Mouse (Mus musculus) neural tube, embryonic 15.5 days (tissue): ENCODE data around the gene Ablim2. TPM values are rescaled to one million over a fixed set of nuclear protein-coding genes. Genes with fewer than 3 reads are reported as not detected.

Source experiments
- ATAC-seq: fragments of 200-750 bp; cut with Nextera tagmentation; 2 replicates; pipeline ENCODE4 v1.8.0; 2017; ENCODE audit warnings: mild to moderate bottlenecking, moderate TSS enrichment, moderate library complexity; ENCODE audit not compliant: low FRiP score
- H3K27ac ChIP-seq: fragments of 300-500 bp; sonication (generic); replicated peaks from 2 replicates; pipeline ENCODE4 v1.5.1; 2015; ENCODE audit warnings: mild to moderate bottlenecking, inconsistent platforms
- H3K27me3 ChIP-seq: fragments of 300-500 bp; sonication (generic); replicated peaks from 2 replicates; pipeline ENCODE4 v1.6.1; 2015; ENCODE audit warnings: inconsistent platforms
- H3K36me3 ChIP-seq: fragments of 300-500 bp; sonication (generic); 2 replicates; pipeline ENCODE4 v1.6.1; 2015; ENCODE audit warnings: inconsistent platforms
- H3K4me1 ChIP-seq: fragments of 300-500 bp; sonication (generic); 2 replicates; pipeline ENCODE4 v1.6.1; 2015; ENCODE audit warnings: inconsistent platforms
- H3K4me2 ChIP-seq: fragments of 300-500 bp; sonication (generic); 2 replicates; pipeline ENCODE4 v1.6.1; 2015; ENCODE audit warnings: inconsistent platforms, mild to moderate bottlenecking, moderate library complexity
- H3K4me3 ChIP-seq: fragments of 300-500 bp; sonication (generic); replicated peaks from 2 replicates; pipeline ENCODE4 v1.5.1; 2015; ENCODE audit warnings: mild to moderate bottlenecking, inconsistent platforms
- H3K9ac ChIP-seq: fragments of 300-500 bp; sonication (generic); replicated peaks from 2 replicates; pipeline ENCODE4 v1.6.1; 2015; ENCODE audit warnings: mild to moderate bottlenecking, inconsistent platforms
- H3K9me3 ChIP-seq: fragments of 300-500 bp; sonication (generic); replicated peaks from 2 replicates; pipeline ENCODE4 v1.6.1; 2016; ENCODE audit warnings: inconsistent platforms
- WGBS: fragments of 180-500 bp; shearing (Covaris S2); methylation state at CpG from one replicate; pipeline ENCODE4 v1.1.7; 2015; ENCODE audit warnings: mixed read lengths; 5-methylcytosine and 5-hydroxymethylcytosine counted together
- polyA plus RNA-seq: library from polyadenylated mRNA; unstranded; fragments of >200 nt; fragmentation: Nextera tagmentation; extraction: Ambion mirVana; gene quantifications from 2 replicates; pipeline ENCODE4 v1.2.1, GENCODE M21; 2015

Ablim2 gene
- polyA plus RNA-seq, 1 experiment from 2014 or later: 31.8 TPM

GRCm38 (mm10) chr5:35920076-35920475 is 162.4 kb downstream of the Ablim2 start:
- no peaks in the 10 kb centered on the region for H3K9me3 ChIP-seq
- no peak overlapping the region for H3K4me2 ChIP-seq
- ATAC-seq: no peak
- no peak overlapping the region for H3K9ac ChIP-seq
- no peaks in the 10 kb centered on the region for H3K27me3 ChIP-seq
- peaks cover 83% of the 10 kb centered on the region for H3K4me1 ChIP-seq
- no peak overlapping the region for H3K4me3 ChIP-seq
- no peaks in the 10 kb centered on the region for H3K36me3 ChIP-seq
- no peak overlapping the region for H3K27ac ChIP-seq
- WGBS: 28% methylated on average over 4 of the region's 4 CpGs

- no peak for ATAC-seq
- H3K4me3 ChIP-seq: no peak overlapping the region
- no peaks in the 10 kb centered on the region for H3K36me3 ChIP-seq
- H3K9me3 ChIP-seq: no peaks in the 10 kb centered on the region
- no peak overlapping the region for H3K9ac ChIP-seq
- no peaks in the 10 kb centered on the region for H3K27me3 ChIP-seq
- peaks cover 83% of the 10 kb centered on the region for H3K4me1 ChIP-seq
- H3K4me2 ChIP-seq: no peak overlapping the region
- no peak overlapping the region for H3K27ac ChIP-seq
Measured at GRCm38 (mm10) chr5:35920557-35920956, 162.9 kb downstream of the Ablim2 start.

GRCm38 (mm10) chr5:35921141-35921540 is 163.5 kb downstream of the Ablim2 start:
- 89% methylated on average over 6 of the region's 6 CpGs for WGBS
- H3K4me3 ChIP-seq: no peak overlapping the region
- no peaks in the 10 kb centered on the region for H3K36me3 ChIP-seq
- peak overlapping the region; percentile 1; the same call in 1 of the 2 replicates for H3K4me2 ChIP-seq
- ATAC-seq: no peak
- H3K27me3 ChIP-seq: no peaks in the 10 kb centered on the region
- peak overlapping the region; percentile 51; the same call in 1 of the 2 replicates for H3K27ac ChIP-seq
- H3K9me3 ChIP-seq: no peaks in the 10 kb centered on the region
- H3K4me1 ChIP-seq: peaks cover 84% of the 10 kb centered on the region
- H3K9ac ChIP-seq: no peak overlapping the region

GRCm38 (mm10) chr5:35921595-35922254 is 164.0 kb downstream of the Ablim2 start:
- no peaks in the 10 kb centered on the region for H3K27me3 ChIP-seq
- no peak; the same call in 1 of the 2 replicates for ATAC-seq
- H3K4me1 ChIP-seq: peaks cover 85% of the 10 kb centered on the region
- 55% methylated on average over 10 of the region's 10 CpGs for WGBS
- H3K9me3 ChIP-seq: no peaks in the 10 kb centered on the region
- H3K4me2 ChIP-seq: peak overlapping the region; percentile 1; the same call in 1 of the 2 replicates
- H3K36me3 ChIP-seq: no peaks in the 10 kb centered on the region
- H3K4me3 ChIP-seq: no peak overlapping the region
- H3K27ac ChIP-seq: peak overlapping the region; percentile 51
- no peak overlapping the region for H3K9ac ChIP-seq

GRCm38 (mm10) chr5:35923448-35923847 is 165.8 kb downstream of the Ablim2 start:
- no peak overlapping the region for H3K27ac ChIP-seq
- no peaks in the 10 kb centered on the region for H3K36me3 ChIP-seq
- WGBS: 92% methylated on average over 6 of the region's 6 CpGs
- H3K9me3 ChIP-seq: no peaks in the 10 kb centered on the region
- H3K4me1 ChIP-seq: peaks cover 83% of the 10 kb centered on the region
- no peaks in the 10 kb centered on the region for H3K27me3 ChIP-seq
- H3K9ac ChIP-seq: no peak overlapping the region
- H3K4me3 ChIP-seq: no peak overlapping the region
- no peak for ATAC-seq
- no peak overlapping the region for H3K4me2 ChIP-seq

GRCm38 (mm10) chr5:35925171-35925634 is 167.5 kb downstream of the Ablim2 start:
- no peak for ATAC-seq
- Histone ChIP-seq H3K27me3 (no peaks in the 10 kb centered on the region), H3K4me2 (no peak overlapping the region), H3K27ac (peak overlapping the region; percentile 58), H3K36me3 (no peaks in the 10 kb centered on the region), H3K9ac (no peak overlapping the region), H3K9me3 (no peaks in the 10 kb centered on the region), H3K4me1 (peaks cover 66% of the 10 kb centered on the region), H3K4me3 (no peak overlapping the region)
- WGBS: 26% methylated on average over 12 of the region's 12 CpGs

GRCm38 (mm10) chr5:35926511-35926910 is 168.8 kb downstream of the Ablim2 start:
- Histone ChIP-seq H3K27me3 (no peaks in the 10 kb centered on the region), H3K4me2 (no peak overlapping the region), H3K4me3 (no peak overlapping the region), H3K36me3 (no peaks in the 10 kb centered on the region), H3K27ac (no peak overlapping the region), H3K4me1 (peaks cover 61% of the 10 kb centered on the region), H3K9ac (no peak overlapping the region), H3K9me3 (no peaks in the 10 kb centered on the region)
- 35% methylated on average over 8 of the region's 8 CpGs for WGBS
- ATAC-seq: no peak

- Histone ChIP-seq H3K4me2 (no peak overlapping the region), H3K4me1 (peaks cover 44% of the 10 kb centered on the region), H3K36me3 (peaks cover 5% of the 10 kb centered on the region), H3K9me3 (no peaks in the 10 kb centered on the region), H3K9ac (no peak overlapping the region), H3K27me3 (no peaks in the 10 kb centered on the region), H3K4me3 (no peak overlapping the region), H3K27ac (no peak overlapping the region)
- ATAC-seq: no peak
- WGBS: 77% methylated on average over 5 of the region's 5 CpGs
Measured at GRCm38 (mm10) chr5:35931296-35931695, 173.6 kb downstream of the Ablim2 start.

- 80% methylated on average over 10 of the region's 10 CpGs for WGBS
- Histone ChIP-seq H3K27me3 (no peaks in the 10 kb centered on the region), H3K36me3 (peaks cover 12% of the 10 kb centered on the region), H3K9me3 (no peaks in the 10 kb centered on the region), H3K9ac (no peak overlapping the region), H3K4me3 (no peak overlapping the region), H3K4me2 (no peak overlapping the region), H3K4me1 (peaks cover 35% of the 10 kb centered on the region), H3K27ac (0 out of 2 replicates have a peak overlapping the region, but pooled peaks have one; percentile 5)
- ATAC-seq: no peak
Measured at GRCm38 (mm10) chr5:35933059-35933458, 175.4 kb downstream of the Ablim2 start.

Other genes starting within 250 kb of the Ablim2 start
- gene Cpz, start 232.2 kb upstream of the Ablim2 start, polyA plus RNA-seq: 2.8 and 3.7 TPM in 2 replicates
- 5.3 and 6.9 TPM in 2 replicates for gene Trmt44, start 182.8 kb upstream of the Ablim2 start, polyA plus RNA-seq
- 12.7 and 13.5 TPM in 2 replicates for gene Acox3, start 174.8 kb upstream of the Ablim2 start, polyA plus RNA-seq
- 21.3 and 23.9 TPM in 2 replicates for gene Htra3, start 78.1 kb upstream of the Ablim2 start, polyA plus RNA-seq
- gene Sh3tc1, start 17.9 kb upstream of the Ablim2 start, polyA plus RNA-seq: 3.6 and 4.1 TPM in 2 replicates
- 50.8 and 57.0 TPM in 2 replicates for gene Afap1, start 135.4 kb downstream of the Ablim2 start, polyA plus RNA-seq